Mouse (Mus musculus) cerebellum, adult 11-12 months (tissue): Measurements from ENCODE around the gene Fads3.

ENCODE experiments used
- DNase-seq: peaks from one replicate; pipeline ENCODE4 v3.0.0; 2022

Gene Fads3

DNA sequence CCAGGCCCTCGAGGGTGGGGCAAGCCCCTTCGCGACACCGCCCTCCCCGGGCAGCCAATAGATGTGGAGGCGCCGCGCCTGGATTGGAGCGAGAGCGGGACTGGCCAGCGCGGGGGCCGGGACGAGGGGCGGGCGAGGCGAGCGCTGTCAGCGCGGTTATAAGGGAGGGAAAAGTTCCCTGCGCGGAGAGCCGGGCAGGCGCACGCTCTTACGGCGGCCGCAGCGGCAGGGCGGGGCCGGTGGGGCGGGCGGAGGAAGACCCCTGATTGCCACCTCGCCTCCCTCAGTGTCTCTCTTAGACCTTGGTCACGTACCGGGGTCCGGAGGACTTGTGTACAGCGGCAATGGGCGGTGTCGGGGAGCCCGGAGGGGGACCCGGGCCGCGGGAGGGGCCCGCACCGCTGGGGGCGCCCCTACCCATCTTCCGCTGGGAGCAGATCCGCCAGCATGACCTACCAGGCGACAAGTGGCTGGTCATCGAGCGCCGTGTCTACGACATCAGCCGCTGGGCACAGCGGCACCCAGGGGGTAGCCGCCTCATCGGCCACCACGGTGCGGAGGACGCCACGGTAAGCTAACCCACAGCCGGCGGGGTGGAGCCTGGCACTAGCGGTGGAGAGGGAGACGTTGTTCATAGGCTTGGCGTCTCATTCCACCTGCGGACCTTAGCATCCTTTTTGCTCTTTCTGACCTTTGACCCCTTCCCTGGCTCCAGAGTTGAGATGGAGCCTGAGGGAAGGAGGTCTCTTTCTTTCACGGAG lies at the start of gene Fads3:
Gene Fads3, plus strand, starts transcription at position 182 of the 761 bp plus-strand sequence.
- peak; percentile 86 for DNase-seq

DNA sequence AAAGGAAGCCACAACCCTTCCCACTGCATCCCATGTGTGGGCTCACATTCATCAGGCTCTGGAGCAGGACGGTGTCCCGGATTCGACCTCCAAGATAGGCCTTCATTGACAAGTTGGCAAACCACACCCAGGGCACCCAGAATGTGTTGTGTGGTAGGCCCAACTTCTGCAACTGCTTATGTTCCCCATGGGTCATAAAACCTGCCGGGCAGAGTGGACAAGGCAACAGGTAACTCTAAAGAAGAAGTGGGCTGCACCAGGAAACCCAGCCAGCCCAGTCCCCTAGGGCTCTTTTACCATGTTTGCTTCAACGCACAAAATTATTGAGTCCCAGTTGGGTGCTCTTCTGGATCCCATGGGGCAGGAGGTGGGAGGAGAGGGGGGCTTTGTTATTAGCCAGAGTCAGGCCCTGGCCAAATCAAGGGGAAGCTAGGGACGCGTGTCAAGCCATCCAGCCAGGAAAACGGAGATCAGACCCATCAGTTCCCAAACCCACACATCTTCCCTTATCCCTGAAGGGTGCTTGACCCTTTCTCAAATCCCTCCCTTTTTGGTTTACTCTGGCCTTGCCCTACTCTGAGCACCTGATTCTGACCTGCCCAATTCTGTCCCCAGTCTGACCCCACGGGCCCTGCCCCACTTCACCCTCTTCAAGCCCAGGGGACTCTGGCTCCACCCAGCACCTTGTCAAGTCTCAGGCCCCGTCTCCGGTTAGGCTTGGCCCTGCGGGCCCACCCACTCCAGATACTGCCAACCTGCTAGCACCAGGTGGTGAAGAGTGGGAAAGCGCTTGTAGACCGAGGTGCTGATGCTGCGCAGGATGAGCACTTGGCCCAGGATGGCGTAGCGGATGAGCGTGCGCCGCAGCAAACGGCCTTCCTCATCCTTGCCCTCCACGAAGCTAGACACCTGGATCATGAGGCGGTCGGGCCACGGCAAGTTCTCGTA lies 49.1 kb upstream of the Fads3 start:
- peak; percentile 44 for DNase-seq

DNA sequence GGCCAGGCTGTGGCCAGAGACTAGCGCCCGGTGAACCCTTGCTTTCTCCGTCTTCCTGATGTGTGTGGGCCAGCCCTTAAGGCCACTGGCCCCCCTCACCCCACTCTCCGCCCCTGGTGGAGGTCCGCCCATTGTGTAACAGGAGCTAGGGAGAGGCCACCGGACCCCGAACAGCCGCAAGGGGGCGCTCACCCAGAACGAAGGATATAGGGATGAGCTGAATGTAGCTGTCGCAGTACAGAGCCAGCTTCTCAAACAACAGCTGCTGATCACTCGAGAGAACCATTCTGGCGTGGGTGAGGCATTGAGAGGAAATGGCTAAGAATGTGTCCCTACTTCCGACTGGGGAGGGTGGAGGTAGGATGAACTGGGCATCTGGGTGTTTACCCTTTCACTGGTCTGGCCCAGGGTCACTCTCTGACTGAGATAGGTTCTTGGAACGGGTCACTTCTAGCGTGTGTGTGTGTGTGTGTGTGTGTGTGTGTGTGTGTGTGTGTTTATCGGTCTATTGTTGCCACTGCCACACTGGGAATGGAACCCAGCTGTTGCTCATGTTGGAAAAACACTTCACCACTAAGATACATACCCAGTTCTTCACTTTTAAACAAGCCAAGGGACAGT lies 48.2 kb upstream of the Fads3 start:
- peak; percentile 79 for DNase-seq

DNA sequence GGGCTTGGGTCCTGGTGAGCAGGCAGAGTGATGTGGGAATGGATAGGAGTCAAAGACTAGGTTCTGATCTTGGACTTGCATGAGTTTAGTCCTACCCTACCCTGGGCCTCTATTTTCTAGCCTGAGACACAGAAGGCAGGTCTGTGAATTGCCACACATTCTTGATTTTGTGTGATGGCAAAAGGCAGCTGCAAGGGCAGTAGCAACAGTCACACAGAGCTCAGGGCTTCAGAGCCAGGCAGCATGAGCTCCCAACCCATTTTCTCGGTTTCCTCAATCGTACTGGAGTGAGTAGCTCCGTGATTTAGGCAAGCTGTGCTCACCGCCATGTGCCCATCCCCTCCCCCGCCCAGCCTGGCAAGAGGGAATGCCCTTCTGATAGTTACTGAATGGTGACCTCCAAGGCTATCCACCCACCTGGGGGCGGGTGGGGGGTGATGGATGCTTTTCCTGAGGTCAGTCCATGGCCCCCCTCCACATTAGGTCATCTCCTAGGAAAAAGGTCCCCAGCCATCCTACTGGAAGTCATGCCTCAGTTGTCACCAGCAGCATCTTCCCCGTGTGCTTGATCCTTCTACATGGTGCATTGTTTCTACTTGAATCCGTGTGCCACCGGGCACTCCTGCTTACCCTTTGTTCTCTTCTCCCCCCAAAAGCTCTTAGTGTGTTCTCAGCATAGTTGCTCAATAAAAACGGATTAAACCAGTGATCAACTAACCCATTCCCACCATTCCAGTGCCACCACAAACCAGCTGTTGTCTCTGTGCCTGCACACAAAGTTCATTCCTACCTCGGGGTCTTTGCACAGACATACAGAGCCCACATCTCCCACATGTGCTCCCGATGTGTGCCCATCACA lies 43.9 kb upstream of the Fads3 start:
- no peak for DNase-seq

DNA sequence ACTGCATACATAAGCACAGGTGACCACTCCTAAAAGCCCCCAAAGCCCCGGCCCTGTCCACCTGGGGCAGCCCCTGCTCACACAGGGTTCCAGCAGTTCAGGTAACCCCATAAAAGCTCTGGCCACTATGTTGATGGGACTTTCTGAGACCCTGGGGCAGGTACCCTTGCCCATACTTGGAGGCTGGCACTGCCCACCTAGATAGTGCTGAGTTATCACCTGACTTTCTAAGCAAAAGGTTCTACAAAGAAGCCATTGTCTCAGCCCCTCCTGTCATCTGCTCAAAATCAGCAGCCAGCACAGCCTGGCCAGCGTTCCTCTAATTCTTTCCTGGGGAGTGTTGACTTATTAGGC lies 43.3 kb upstream of the Fads3 start:
- no peak for DNase-seq

DNA sequence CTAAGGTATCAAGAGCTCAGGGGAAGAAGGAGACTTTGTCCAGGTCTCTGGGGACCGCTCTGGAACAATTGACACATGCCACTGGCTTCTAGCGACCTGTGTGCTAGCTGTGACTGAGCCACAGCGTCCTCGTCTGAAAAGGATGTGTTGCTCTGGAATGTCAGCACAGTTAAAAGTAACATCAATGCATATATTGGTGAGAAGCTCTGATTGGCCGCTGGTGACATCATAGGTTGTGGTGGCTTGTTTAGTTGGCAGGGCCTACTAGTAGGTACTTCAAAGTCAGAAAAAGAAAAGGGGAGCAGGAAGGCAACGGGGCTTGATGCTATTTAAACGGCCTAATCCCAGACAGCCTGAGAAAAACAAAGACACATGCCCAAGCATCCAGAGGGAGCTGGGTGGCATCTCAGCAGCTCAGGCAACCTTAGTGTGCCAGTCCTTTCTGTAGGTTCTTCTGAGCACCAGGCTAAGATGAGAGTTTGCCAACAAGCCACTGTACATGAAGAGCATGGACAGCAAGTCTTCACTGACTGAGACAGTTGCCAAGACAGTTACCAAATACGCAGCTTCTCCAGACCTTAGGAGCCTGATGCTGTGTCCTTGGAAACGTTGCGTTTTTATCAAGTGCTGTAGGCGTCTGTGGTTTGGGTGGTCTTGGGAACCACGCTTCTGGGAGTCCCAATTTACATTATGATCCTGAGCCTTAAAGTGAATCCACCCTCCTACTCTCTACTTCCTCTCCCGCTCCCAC lies 42.5 kb upstream of the Fads3 start:
- no peak for DNase-seq

DNA sequence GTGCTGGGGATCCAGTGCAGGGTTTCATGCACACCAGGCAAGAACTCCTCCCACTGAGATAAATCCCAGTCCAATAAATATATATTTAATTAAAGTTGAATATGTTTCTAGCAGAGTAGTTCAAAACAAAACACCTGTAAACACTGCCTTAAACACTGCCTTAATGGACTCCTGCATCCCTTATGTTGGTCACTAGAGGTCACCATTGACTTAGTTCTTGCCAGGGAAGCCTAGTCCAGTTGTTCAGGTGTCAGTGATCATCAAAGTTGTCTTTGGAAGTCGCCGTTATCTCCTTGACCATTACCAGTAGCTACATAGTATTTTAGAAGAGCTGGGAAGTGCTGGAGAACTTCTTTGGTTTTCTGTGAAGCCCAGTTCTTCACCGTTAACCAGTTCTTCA lies 41.0 kb upstream of the Fads3 start:
- DNase-seq: no peak

DNA sequence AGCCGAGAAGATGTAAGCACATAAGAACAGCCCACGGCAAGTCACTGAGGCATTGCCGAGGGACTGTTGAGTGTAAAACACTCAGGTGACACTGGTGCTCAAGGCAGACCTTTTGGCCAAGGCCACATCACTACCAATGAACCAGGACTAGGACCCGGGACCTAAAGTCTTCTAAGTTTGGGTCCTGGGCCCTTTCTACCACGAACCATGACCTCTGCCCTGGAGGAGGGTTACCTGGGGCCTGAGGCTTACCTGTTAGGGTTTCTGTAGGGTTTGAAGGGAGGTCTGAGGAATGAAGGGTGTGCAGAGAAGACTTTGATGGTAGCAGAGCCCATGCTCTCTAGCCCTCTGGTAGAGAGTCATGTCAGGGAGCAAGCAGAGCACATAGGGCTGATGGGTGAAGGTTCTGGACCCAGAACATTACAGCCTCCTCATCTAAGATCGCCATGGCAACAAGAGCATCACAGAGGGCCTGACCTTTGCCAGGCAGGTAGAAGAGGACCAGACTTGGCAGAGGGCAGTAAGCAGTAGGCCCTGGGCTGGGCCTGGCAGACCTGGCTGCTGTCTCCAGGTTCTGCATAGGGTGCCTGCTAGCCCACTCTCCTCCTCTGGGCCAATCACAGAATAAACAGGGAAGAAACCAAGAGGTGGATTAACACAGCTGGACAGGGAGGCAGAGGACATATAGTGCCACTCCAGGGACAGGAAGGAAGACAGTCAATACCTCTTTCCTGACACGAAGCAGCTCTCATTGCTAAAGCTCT lies 40.0 kb upstream of the Fads3 start, which contains the start of the genes Best1 and Rab3il1:
Gene Best1, minus strand, starts transcription at position 428 of the 764 bp plus-strand sequence.
Gene Rab3il1, plus strand, starts transcription at position 464 of the 764 bp plus-strand sequence.
- DNase-seq: no peak

DNA sequence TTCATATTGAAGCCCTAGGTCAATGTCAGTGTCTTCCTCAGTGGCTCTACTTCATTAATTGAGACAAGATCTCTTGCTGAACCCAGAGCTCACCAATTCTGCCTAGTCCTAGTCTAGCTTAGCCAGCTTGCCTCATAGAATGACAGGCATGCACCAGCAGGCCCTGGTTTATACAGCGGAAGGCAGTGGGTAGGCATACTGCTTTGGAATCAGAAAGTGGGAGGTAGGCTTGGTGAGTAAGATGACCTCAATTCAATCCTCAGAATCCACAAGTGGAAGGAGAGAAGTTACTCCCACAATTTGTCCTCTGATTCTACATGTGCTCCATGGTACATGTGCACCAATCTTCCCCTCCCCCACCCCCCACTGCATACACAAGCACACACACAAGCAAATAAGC lies 37.7 kb upstream of the Fads3 start:
- DNase-seq: no peak

DNA sequence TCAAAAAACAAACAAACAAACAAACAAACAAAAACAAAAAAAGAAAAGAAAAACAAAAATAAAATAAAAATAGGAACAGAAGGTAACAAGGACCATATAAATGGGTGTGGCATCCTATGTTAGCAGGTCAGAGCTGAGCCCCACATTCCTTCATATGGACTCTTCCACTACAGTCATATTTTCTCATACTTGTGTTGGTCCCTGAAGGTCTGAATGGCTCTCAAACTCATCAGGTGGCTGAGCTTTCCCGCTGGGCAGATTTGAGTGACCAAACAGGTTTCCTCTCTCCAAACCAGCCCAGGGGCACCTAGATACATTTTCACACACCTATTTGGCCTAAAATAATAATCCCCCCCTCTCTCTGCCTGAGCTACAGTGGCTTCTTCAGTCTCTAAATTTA lies 30.0 kb upstream of the Fads3 start:
- DNase-seq: no peak

DNA sequence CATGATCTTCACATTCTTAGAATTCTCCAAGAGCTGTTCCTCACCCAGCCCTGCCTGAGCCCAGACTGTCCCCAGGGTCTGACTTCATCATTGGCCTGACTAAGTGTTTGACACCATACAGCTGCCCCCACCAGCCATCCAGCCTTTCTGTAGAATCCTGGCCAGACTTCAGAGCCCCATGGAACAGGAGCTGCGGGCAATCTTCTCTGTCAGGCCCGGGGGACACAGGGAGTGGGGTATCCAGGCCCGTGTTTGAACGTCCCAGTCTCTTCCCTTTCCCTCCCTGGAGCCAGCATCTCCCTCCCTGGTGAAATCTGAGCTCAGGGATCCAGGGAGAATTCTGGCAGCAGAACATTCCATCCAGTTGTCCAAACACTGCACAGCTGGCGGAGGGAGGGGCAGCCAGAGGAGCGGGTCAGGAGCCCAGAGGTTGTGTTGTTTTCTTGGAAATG lies 28.5 kb upstream of the Fads3 start:
- DNase-seq: no peak

DNA sequence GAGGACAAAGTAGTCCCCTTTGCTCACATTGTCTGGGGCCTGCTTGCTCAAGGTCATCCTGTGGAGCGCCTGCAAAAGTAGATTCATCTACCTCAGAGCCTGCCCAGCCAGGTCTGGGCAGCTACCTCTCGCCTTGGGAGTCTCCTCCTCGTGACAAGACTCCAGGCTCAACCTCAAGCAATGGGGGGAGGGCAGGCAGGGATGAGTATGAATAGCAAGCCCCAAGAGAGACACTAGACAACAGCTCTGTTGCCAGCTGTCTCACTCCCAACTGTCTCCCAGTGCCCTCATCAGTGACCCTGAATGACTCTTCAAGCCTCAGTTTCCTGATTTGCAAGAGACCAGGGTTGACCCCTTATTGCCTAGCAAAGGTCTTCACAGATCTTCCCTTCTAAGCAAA lies 28.0 kb upstream of the Fads3 start:
- no peak for DNase-seq

DNA sequence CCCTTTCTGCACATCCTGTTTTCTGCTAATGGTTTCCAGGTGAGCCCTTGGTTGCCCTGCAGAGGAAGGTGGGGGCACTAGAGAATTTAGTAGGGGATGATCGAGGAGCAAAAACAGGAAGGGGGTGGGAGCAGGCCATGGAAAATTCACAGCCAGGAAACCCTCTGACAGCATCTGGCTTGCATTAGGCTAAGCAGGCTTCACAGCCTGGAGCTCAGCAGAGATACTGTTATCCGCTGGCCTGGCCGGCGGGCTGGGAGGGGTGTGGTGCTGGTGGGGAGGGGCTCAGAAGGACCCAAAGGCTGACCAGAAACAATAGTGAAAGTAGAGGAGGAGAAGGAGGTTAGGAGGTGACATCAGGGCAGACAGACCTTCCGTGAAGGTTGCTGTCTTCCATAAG lies 27.5 kb upstream of the Fads3 start:
- no peak for DNase-seq

DNA sequence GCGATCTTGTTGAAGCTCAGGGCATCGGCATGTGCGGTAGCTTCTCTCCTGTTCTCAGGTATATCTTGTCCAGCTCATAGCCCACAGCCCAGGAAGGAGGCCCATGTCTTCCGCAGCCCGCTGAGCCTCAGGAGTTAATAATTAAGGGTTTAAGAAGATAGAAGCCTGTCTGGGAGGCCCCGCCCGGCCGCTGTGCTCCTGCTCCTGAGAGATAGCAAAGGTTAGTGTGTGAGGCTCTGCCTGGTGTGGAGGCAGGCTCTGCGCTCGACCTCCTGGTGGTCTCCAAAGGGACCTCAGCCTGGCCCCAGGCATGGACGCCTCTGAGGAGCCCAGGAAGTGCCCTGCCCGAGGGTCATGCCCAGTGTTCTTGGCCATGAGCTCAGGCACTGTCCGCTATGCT lies 26.5 kb upstream of the Fads3 start:
- DNase-seq: no peak

DNA sequence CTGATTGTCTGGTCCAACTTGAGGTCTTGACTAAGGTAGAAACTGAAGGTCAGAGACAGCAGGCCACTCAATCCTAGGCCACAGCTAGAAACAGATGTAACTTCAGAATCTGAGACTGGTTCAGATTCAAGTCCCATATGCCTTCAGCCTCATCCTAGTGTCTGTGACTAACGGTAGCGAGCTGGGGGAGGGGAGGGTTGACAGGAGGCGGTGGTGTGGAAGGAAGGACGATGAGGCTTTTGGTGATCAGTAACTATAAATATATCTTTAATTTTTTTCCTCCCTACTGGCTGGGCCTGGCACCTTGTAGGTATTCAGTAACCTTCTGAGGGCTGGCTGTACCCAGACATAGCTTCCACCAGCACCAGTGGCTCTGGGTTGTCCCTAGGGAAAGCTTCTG lies 25.9 kb upstream of the Fads3 start:
- DNase-seq: no peak

DNA sequence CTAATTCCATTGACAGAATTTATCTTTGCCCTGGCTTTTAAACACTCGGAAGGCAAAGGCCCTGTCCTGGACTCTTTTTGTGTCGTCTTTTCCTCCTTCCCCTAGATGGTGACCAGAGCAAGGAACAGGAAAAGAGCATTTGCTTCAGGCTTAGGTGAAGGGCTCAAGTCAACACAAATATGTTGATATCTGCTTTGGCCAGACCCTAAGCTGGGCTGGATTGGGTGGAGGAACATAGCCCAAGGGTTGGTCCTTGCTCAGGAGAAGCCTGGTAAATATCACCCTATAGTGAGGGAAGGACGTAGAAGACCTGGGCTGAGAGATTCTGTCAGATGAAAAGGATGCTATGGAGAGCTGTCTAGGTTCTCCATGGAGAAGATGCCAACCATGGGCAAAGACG lies 25.2 kb upstream of the Fads3 start:
- no peak for DNase-seq

DNA sequence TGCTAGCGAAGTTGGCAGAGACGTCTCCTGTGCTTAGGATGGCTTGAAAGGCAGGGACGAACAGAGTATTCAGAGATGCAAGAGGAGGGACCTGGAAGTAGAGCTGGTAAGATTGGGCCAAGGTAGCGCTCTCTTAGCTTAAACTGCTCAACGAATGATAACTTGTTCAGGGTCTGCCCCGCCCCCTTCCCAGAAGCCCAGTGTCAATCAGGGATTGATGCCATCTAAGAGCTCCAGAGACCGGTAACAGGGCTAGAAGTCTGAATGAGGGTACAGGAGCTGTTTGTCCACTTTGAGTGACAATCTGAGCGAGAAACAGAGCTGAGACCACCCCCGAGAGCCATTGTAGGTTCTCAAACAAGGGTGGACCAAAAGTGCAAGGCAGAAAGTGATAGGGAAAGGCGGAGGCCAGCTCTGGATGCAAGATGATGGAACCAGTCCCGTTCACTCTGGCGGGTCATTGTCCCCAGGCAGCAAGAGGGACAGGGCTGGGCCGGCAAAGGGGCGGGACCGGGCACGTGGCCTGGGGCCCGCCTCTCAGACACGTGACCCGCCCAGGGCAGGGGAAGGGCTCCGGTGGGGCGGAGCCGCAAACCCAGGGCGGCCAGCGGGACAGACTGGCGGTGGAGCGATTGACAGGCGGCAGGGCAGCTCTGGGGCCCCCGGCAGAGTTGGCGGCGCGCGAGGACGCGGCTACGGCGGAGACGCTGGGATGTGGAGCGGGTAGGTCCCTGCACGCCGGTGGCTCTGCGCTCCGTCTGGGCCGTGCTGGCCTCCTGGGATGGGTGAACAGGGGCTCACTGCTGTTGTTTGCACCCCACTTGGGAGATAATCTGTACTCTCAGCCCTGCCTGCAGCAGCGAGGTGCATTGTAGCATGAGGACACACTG lies 23.5 kb upstream of the Fads3 start:
- DNase-seq: peak; percentile 77

DNA sequence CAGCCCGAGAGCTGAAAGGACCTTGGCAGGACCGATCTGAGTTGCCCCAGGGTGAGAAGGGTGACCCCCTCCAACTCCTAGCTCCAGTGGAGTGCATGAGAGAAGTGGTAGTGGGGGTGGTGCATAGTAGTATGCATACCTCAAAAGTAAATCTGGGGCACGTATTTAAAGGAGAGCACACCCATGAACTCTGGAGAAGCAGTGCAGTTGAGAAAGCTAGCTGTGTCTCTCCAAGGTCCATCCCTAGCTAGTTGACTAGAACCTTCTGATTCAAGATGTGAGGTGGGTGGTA lies 22.9 kb upstream of the Fads3 start:
- DNase-seq: no peak

DNA sequence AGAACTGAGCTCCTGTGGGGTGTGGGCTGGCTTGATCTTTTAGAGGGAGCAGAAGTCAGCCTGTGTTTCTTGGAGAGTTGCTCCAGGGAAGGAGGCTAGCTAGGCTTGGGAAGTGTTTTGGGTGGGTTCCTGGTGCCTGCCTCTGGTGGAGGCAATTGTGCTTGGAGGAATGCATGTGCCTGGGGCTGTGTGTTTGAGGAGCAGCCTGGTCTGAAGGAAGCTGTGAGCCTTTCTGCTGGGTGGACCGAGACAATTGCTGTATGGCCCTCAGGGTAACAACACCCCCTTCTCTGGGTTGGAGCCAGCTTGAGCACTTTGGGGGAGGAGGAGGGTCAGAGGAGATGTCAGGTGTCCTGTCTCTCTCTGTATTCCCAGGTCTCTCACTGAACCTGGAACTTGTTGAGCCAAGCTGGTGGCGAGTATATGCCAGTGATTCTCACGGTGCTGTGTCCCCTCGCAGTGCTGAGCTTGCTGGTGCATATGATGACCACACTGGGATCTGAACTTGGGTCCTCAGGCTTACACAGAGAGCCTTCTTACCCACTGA lies 22.1 kb upstream of the Fads3 start:
- no peak for DNase-seq

DNA sequence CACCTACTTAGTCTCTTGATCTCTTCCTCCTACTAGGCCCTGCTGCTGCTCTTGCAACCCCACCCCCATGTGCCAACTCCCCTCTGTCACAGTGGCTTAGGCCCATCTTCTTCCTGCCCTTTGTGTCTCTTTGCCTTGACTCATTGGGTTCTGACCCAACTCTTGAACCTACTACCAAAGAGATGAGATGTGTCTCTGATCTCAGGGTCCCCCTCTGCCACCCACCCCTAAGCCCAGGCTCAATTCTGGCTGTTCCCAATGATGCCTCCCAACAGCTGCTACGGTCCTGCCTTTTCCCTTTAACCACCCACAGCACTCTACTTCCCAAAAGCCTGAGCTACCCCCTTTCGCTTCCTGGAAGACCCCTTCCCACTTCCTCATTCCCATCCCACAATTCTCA lies 19.4 kb upstream of the Fads3 start:
- no peak for DNase-seq
